ENCODE assay signal across 28 mouse cellular contexts in genomic region chr6:120594463-120594862, GRCm38 (mm10).
"Had no signal": no experiment of that assay in that cellular context is flagged by ENCODE, and none has a peak within 500 bp of the region (broad histone marks: within the 10 kb centered on the region; RNA-seq: fewer than 3 reads in every experiment).

No protein-coding gene starts in this region.

- H3K9me3 ChIP-seq: limb, embryonic 12.5 days; limb, embryonic 13.5 days; limb, embryonic 15.5 days; liver, embryonic 12.5 days; liver, embryonic 13.5 days; liver, embryonic 15.5 days; lung, embryonic 15.5 days; megakaryocyte, embryonic 14.5 days; midbrain, embryonic 10.5 days; midbrain, embryonic 12.5 days; midbrain, embryonic 13.5 days; midbrain, embryonic 15.5 days had no signal

- H3K27ac ChIP-seq: limb, embryonic 12.5 days; limb, embryonic 13.5 days; limb, embryonic 15.5 days; liver, embryonic 12.5 days; liver, embryonic 13.5 days; liver, embryonic 14.5 days; liver, embryonic 15.5 days; lung, embryonic 15.5 days; macrophage; midbrain, embryonic 10.5 days; midbrain, embryonic 12.5 days; midbrain, embryonic 13.5 days; midbrain, embryonic 15.5 days had no signal

- ATAC-seq: liver, embryonic 12.5 days; liver, postnatal 0 days; lung, postnatal 0 days; midbrain, embryonic 13.5 days; midbrain, embryonic 15.5 days; midbrain, embryonic 16.5 days had no signal

- H3K36me3 ChIP-seq: limb, embryonic 12.5 days; limb, embryonic 13.5 days; limb, embryonic 15.5 days; liver, embryonic 12.5 days; liver, embryonic 13.5 days; liver, embryonic 15.5 days; lung, embryonic 15.5 days; midbrain, embryonic 10.5 days; midbrain, embryonic 12.5 days; midbrain, embryonic 13.5 days; midbrain, embryonic 15.5 days had no signal

- DNase-seq: left cerebral cortex, postnatal 4 days; liver; liver, embryonic 13.5 days; liver, postnatal 0 days; lung, adult 18-20 months; lung, adult 2 months; lung, embryonic 14.5 days; lung, postnatal 10 days; lung, postnatal 14 days; lung, postnatal 36 days; lung, postnatal 4 days; midbrain, embryonic 14.5 days had no signal

- H3K4me3 ChIP-seq: limb, embryonic 12.5 days; limb, embryonic 13.5 days; limb, embryonic 15.5 days; liver, embryonic 12.5 days; liver, embryonic 13.5 days; liver, embryonic 15.5 days; lung, embryonic 15.5 days; megakaryocyte, embryonic 14.5 days; midbrain, embryonic 10.5 days; midbrain, embryonic 12.5 days; midbrain, embryonic 13.5 days; midbrain, embryonic 15.5 days; myocyte had no signal

- H3K27me3 ChIP-seq: limb, embryonic 12.5 days; limb, embryonic 13.5 days; limb, embryonic 15.5 days; liver, embryonic 13.5 days; liver, embryonic 15.5 days; lung, embryonic 15.5 days; midbrain, embryonic 12.5 days; midbrain, embryonic 13.5 days; midbrain, embryonic 15.5 days had no signal
